Mouse (Mus musculus): ENCODE data around the gene Pkn1.

GRCm38 (mm10) chr8:83715771-83716170 lies 16.8 kb upstream of the Pkn1 start:
- TF ChIP-seq CTCF (IDR thresholded peaks at IDR 0.05; ENCODE audit: low read depth, low read length) (no peak), GATA2 (IDR thresholded peaks at IDR 0.05; ENCODE audit: borderline replicate concordance, low read depth, low read length) (no peak), GATA1 (IDR thresholded peaks at IDR 0.05; ENCODE audit: borderline replicate concordance, low read length) (no peak), TAL1 (conservative IDR thresholded peaks at IDR 0.05; ENCODE audit: low read depth, low read length) (no peak)
